Mouse (Mus musculus): ENCODE measurements around the gene Cox5b. TPM values are rescaled to one million over a fixed set of nuclear protein-coding genes. Genes with fewer than 3 reads are reported as not detected.

The Cox5b gene
- total RNA-seq, 2 experiments from 2014 or later: 138 to 354 TPM

DNA sequence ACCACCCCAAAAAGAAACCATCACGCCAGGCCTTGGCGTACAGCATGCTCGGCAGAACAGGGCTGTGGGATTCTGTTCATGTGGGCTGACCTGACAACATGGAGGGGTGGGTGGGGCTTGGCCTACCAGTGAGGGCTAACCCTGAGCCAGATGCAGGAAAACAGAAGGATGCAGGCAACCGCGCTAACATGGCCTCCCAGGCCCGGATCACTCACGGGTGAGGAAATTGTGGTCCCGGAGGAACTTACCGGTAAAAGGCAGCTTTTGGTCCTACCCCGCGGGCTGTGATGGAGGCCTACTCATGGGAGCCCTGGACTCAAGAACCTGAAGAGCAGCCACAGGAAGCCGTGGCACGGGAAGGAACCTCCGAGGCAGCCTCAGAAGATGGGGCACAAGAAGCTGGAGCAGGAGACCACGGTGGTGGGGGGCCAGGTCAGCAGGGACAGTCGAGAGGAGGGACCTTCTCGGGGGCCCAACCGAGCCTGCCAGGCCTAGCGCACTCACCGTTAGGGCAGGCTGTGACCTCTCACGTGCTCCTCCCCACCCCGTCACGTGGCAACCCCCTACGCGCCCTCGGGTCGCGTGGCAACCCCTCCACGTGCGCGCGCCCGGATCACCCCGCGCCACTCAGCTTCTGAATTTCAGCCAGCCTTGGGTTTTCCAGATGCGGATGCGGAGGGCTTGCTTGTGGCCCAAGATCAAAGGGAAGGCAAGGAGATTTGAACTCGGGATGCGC is 8.5 kb upstream of the Cox5b start, which contains the start of gene Fam178b:
Gene Fam178b, minus strand, starts transcription at position 564 of the 736 bp plus-strand sequence.
- no peak for ATAC-seq (replicated peaks; ENCODE audit: low FRiP score, poor library complexity, severe bottlenecking)

DNA sequence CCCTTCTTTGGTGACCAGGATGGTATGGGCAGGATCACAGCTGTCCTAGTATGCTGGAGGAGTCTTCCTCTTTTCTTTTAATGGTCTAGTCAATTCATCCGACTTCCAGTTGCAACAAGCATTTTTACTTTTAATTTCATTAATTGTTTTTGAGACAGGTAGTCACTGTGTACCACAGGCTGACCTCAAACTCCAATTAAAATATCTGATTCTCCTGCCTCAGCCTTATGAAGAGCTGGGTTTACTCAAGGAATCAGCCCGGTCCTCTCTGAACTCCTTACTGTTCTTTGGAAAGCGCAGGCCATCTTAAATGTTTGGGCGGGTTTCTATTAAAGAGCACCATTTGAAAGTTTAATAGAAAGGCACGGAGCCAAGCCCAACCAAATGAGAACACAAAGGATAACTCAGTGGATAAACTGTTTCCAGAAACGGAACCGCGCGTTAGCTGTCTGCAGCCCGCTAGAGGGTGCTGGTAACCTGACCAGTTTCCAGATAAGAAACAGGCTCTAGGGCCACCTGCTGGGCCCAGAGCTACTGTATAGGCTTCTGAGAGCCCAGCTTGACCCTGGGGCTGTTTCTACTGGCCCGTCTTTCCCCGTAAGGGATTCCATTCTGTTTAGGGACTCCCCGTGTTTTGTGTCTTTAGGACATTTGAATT is 7.3 kb upstream of the Cox5b start:
- ATAC-seq (replicated peaks; ENCODE audit: low FRiP score, poor library complexity, severe bottlenecking): peak; percentile 81

GRCm38 (mm10) chr1:36690671-36691235 is 496 bp upstream of the Cox5b start:
- ATAC-seq (replicated peaks; ENCODE audit: low FRiP score, poor library complexity, severe bottlenecking): 0 out of 2 replicates have a peak, but pooled peaks have one; percentile 9

DNA sequence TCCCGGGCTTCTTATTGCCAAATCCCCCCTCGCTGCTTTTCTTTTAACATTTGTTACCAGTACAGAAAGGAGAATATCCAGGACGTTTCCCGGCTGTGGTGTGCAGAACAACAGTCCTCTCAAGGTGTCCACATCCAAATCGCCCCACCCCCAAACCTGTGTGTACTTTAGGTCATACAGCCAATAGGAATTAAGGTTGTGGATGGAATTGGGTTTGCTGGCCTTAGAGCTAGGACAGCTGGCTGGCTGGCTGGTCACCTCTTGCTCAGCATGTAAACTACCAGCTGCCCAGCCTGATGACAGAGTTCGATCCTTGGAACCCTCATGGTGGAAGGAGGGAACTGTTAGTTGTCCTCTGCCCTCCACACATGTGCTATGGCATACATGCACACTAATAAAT is 3.6 kb downstream of the Cox5b start:
- no peak for ATAC-seq (replicated peaks; ENCODE audit: low FRiP score, poor library complexity, severe bottlenecking)

DNA sequence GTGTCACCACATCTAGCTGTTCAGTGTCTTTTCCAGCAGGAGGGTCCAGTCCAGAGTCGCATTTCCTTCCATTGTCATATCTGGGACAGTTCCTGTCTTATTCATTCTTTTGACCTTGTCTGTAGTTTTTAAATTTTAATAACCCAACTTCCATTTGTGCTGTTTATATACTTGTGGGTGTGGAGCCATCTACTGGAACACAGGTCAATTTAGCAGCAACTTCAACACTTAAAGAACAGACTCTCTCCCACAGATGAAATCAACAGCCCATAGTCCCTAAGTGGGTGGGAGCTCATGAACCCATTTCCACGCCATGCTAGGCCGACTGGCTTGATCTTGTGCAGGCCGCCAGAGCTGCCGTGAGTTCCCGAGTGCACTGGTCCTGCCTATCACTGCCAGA is 5.2 kb downstream of the Cox5b start:
- ATAC-seq (replicated peaks; ENCODE audit: low FRiP score, poor library complexity, severe bottlenecking): no peak

DNA sequence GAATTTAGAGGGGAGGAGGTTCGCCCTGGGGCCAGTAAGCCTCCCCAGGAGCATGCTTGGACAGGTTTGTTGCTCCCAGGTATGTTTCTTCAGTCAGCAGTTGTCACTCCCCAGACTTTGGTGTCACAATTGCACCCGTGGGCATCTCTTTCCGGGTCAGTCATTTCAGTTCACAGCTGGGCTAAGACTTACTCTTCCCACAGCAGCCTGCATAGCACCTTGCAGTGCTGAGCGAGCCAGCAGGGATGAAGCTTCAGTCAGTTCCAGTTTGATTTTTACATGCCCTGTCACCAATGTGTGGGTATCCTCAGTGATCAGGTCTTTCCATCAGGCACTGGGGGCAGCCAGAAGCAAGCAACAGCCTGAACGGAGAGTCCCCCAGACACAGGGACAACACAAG is 5.8 kb downstream of the Cox5b start:
- no peak for ATAC-seq (replicated peaks; ENCODE audit: low FRiP score, poor library complexity, severe bottlenecking)

DNA sequence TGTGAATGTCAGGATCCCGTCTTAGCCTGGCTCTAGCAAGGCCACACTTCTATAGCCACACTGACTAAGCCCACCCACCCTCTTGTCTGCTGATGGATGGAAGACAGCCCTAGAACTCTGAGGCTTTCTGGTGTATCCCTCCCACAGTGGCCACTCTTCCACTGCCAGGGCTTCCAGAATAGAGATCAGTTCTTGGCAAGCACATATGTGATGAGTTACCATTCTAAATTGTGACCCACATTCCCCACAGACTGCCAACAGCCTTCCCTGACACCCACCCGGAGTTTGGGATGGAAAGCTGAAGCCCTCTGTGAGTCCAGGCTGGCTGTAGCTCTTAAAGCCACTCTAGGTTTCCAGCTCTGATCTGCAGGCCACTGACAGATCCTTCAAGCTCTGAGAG is 15.9 kb downstream of the Cox5b start:
- no peak for ATAC-seq (replicated peaks; ENCODE audit: low FRiP score, poor library complexity, severe bottlenecking)

- no peak for ATAC-seq (replicated peaks; ENCODE audit: low FRiP score, poor library complexity, severe bottlenecking)
Measured at GRCm38 (mm10) chr1:36707797-36708196, 16.5 kb downstream of the Cox5b start.

- ATAC-seq (replicated peaks; ENCODE audit: low FRiP score, poor library complexity, severe bottlenecking): no peak
Measured at GRCm38 (mm10) chr1:36708626-36709025, 17.4 kb downstream of the Cox5b start.

DNA sequence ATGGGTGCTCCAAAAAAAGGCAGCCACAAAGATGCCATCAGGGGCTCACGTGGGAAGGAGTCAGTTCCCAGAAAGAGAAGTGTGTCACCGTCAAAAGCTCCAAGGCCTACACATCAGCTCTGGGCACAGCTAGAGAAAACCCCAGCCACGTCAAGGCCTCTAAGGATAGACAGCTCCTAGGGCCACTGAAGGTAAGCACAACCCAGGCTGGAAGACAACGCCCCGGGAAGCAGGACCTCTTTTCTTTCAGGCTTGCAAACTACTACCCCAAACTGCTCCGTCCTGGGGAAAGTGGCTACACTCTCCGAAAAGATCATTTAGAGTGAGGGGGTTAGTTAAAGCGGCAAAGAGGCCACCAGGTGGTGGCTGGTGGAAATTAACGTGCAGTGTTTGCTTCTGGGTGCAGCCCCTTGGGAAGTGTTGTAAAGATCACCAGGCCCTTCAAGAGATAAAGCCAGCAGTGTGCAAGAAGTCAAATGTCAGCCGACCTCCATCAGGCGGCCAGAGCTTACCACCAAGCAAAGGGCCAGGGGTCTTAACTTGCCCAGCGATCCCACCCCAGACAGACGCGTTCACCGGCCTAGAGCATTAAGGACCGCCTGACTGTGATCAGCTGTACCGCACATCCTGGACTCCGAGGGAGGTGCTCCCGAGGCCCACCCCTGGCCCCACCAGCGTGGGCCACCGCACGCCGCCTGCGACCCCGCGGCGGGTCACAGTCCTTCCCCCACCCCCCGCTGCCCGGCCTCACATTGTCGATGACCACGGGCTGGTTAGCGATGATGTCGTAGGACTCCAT is 18.0 kb downstream of the Cox5b start:
- no peak; the same call in 1 of the 2 replicates for ATAC-seq (replicated peaks; ENCODE audit: low FRiP score, poor library complexity, severe bottlenecking)

DNA sequence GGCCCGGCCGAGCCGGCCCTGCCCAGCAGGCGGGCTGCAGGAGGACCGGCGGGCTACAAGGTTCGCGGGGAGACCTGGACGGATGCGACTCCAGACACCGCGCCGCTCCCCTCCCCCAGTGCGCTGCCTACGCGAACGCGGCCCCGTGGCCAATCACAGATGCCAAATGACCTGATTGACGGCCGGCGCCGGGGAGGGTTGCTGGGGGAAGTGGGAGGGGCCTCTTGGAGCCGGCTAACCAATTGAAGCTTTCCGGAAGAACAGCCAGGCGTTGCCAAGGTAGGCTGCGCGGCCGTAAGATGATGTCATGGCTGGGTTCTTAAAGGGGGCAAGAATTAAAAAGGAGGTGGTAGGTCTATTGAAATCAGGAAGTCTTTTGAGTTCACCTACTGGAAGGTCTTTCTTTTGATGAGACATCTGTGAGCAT is 18.6 kb downstream of the Cox5b start, which contains the start of gene 4933424G06Rik:
Gene 4933424G06Rik, plus strand, starts transcription at position 296 of the 427 bp plus-strand sequence.
- peak; percentile 99 for ATAC-seq (replicated peaks; ENCODE audit: low FRiP score, poor library complexity, severe bottlenecking)

GRCm38 (mm10) chr1:36711104-36711503 is 19.9 kb downstream of the Cox5b start:
- no peak for ATAC-seq (replicated peaks; ENCODE audit: low FRiP score, poor library complexity, severe bottlenecking)

DNA sequence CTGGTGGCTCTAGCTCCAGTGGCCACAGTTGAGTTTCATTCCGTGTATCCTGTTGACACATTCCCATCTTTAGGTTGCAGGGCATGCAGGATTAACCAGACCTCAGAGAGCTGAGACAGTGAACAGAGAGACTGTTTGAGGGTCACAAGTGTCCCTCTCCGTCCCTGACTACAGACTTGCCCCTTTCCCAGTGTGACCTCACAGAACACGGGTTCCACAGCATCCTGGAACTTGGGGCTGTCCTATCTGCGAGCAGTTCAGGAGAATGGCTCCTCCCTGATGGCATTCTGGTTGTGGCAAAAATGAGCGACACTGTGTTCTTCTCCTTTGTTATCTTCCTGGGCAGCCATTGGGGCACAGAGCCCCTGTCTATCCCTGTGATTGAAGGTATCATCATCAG is 23.1 kb downstream of the Cox5b start, which contains the start of gene Actr1b:
Gene Actr1b, minus strand, starts transcription at position 112 of the 400 bp plus-strand sequence.
- no peak for ATAC-seq (replicated peaks; ENCODE audit: low FRiP score, poor library complexity, severe bottlenecking)

- no peak for ATAC-seq (replicated peaks; ENCODE audit: low FRiP score, poor library complexity, severe bottlenecking)
Measured at GRCm38 (mm10) chr1:36718786-36719185, 27.5 kb downstream of the Cox5b start.

GRCm38 (mm10) chr1:36723146-36724056 is 32.2 kb downstream of the Cox5b start:
- no peak for ATAC-seq (replicated peaks; ENCODE audit: low FRiP score, poor library complexity, severe bottlenecking)

DNA sequence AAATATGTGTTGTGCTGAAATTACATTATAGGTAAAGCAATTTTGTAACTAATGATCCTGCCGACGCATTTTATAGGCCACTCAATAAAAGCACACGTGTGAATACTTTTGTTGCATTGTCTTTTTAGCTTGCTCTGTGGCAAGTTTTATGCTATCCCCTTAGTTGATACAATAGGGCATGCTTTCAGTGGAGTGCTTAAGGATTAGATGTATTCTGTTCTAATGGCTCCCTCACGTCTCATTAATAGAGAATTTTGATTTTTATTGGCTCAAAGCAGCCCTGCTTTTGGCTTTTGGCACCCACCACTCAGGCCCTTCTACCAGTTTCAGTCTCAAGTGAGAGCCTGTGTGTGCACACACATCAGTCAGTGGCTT is 32.8 kb downstream of the Cox5b start:
- no peak for ATAC-seq (replicated peaks; ENCODE audit: low FRiP score, poor library complexity, severe bottlenecking)

- ATAC-seq (replicated peaks; ENCODE audit: low FRiP score, poor library complexity, severe bottlenecking): 0 out of 2 replicates have a peak, but pooled peaks have one; percentile 54
Measured at GRCm38 (mm10) chr1:36737300-36737699, 46.1 kb downstream of the Cox5b start.

DNA sequence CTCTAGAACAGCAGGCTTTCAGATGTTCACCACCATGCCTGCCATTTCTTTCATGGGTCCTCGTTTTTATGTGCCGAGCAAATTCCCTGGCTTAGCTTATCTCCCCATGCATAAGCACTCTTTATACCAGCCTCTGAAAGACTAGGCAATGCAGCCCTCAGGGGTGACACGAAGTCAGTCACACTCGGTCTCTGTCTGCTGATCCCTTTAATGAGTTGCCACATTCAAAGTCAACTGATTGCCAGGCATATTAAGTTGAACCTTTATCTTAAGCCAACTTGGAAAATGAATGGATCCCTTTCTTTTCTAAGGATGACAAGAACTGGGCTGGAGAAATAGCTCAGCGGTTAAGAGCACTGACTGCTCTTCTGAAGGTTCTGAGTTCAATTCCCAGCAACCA is 48.0 kb downstream of the Cox5b start:
- ATAC-seq (replicated peaks; ENCODE audit: low FRiP score, poor library complexity, severe bottlenecking): no peak

GRCm38 (mm10) chr1:36743046-36743445 is 51.8 kb downstream of the Cox5b start:
- no peak for ATAC-seq (replicated peaks; ENCODE audit: low FRiP score, poor library complexity, severe bottlenecking)
